Comparison of ENCODE assay signal across 8 mouse cellular contexts in the genomic region with DNA sequence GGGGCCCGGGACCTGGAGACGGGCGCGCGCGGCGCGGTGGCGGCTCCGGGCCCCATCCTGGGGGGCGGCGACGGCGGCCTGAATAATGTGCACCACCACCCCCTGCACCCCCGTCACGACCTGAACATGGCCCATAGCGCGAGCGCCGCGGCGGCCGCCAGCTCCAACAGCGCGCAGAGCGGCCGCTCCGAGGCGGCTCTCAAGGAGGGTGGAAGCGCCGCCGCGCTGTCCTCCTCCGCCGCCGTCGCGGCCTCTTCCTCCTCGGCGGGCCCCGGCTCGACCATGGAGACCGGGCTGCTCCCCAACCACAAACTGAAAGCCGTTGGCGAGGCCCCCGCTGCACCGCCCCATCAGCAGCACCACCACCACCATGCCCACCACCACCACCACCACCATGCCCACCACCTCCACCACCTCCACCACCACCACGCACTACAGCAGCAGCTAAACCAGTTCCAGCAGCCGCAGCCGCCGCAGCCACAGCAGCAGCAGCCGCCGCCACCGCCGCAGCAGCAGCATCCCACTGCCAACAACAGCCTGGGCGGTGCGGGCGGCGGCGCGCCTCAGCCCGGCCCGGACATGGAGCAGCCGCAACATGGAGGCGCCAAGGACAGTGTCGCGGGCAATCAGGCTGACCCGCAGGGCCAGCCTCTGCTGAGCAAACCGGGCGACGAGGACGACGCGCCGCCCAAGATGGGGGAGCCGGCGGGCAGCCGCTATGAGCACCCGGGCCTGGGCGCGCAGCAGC. TPM values are rescaled to one million over a fixed set of nuclear protein-coding genes. Genes with fewer than 3 reads are reported as not detected.
DNase-seq lines count a peak whose midpoint lies in the region; ATAC-seq and TF ChIP-seq lines count a peak whose summit lies in the region.

No protein-coding gene starts in this region.

- H3K4me2 ChIP-seq in intestine, embryonic 14.5 days (ENCODE audit: low read length): peak overlapping the region; percentile 81
- peak overlapping the region; percentile 77 for H3K4me2 ChIP-seq in limb, embryonic 12.5 days
- peak overlapping the region; percentile 61 for H3K4me2 ChIP-seq in midbrain, embryonic 12.5 days (replicated peaks)

- H3K36me3 ChIP-seq in intestine, embryonic 14.5 days (ENCODE audit: control insufficient read depth, insufficient read depth, low read length): no peaks in the 10 kb centered on the region
- no peaks in the 10 kb centered on the region for H3K36me3 ChIP-seq in limb, embryonic 12.5 days
- no peaks in the 10 kb centered on the region for H3K36me3 ChIP-seq in midbrain, embryonic 12.5 days
- no peaks in the 10 kb centered on the region for H3K36me3 ChIP-seq in spleen, adult 2 months (ENCODE audit: control insufficient read depth, insufficient read depth, low read length)

- no peak for TF ChIP-seq CTCF in spleen, adult 2 months (IDR thresholded peaks at IDR 0.05; ENCODE audit: extremely low read depth, insufficient read depth, insufficient read length, insufficient replicate concordance)

- peak; percentile 60 for DNase-seq in layer of hippocampus, adult 11-12 months (ENCODE audit: low spot score)
- DNase-seq in layer of hippocampus, adult 9-10 months (ENCODE audit: low spot score): no peak
- peak; percentile 70 for DNase-seq in embryo, embryonic 10 days (ENCODE audit: low spot score)
- DNase-seq in gastrocnemius, postnatal 25 days: peak; percentile 74
- peak; percentile 84 for DNase-seq in intestine, embryonic 14.5 days (ENCODE audit: low spot score)
- peak; percentile 44 to 59 for DNase-seq in spleen, adult 2 months (ENCODE audit: low read depth in 1 of 2, low spot score in 2 of 2)

- peaks cover 17% of the 10 kb centered on the region for H3K4me1 ChIP-seq in intestine, embryonic 14.5 days (replicated peaks; ENCODE audit: control insufficient read depth, insufficient read depth, low read length)
- H3K4me1 ChIP-seq in limb, embryonic 12.5 days (replicated peaks): peaks cover 32% of the 10 kb centered on the region
- peaks cover 36% of the 10 kb centered on the region for H3K4me1 ChIP-seq in midbrain, embryonic 12.5 days
- H3K4me1 ChIP-seq in spleen, adult 2 months (ENCODE audit: control insufficient read depth, insufficient read depth, insufficient read length): peaks cover 4% of the 10 kb centered on the region

- WGBS in intestine, embryonic 14.5 days: 0% methylated on average over 51 of the region's 81 CpGs
- 0% methylated on average over 51 of the region's 81 CpGs for WGBS in limb, embryonic 12.5 days
- under 1% methylated on average over 57 of the region's 81 CpGs for WGBS in midbrain, embryonic 12.5 days
- WGBS in spleen, adult 2 months: 1% methylated on average over 76 of the region's 81 CpGs

- ATAC-seq in intestine, embryonic 14.5 days (replicated peaks; ENCODE audit: low FRiP score, low TSS enrichment, low read depth): peak; percentile 73
- ATAC-seq in limb, embryonic 12.5 days (ENCODE audit: insufficient number of reproducible peaks, insufficient read depth, low FRiP score, low TSS enrichment, low read depth): peak; percentile 67
- peak; percentile 42 for ATAC-seq in midbrain, embryonic 12.5 days (ENCODE audit: low FRiP score, low read depth)

- peak overlapping the region; percentile 100 for H3K9ac ChIP-seq in intestine, embryonic 14.5 days (ENCODE audit: low read length)
- peak overlapping the region; percentile 100 for H3K9ac ChIP-seq in limb, embryonic 12.5 days (replicated peaks)
- H3K9ac ChIP-seq in midbrain, embryonic 12.5 days (replicated peaks): peak overlapping the region; percentile 100

- peak overlapping the region; percentile 100 for H3K27ac ChIP-seq in intestine, embryonic 14.5 days (ENCODE audit: low read depth)
- peak overlapping the region; percentile 100 for H3K27ac ChIP-seq in limb, embryonic 12.5 days
- H3K27ac ChIP-seq in midbrain, embryonic 12.5 days (replicated peaks): peak overlapping the region; percentile 100
- peak overlapping the region; percentile 99 for H3K27ac ChIP-seq in spleen, adult 2 months (ENCODE audit: insufficient read depth, low read length)

- H3K27me3 ChIP-seq in intestine, embryonic 14.5 days (replicated peaks; ENCODE audit: control insufficient read depth, insufficient read depth, low read length): no peaks in the 10 kb centered on the region
- no peaks in the 10 kb centered on the region for H3K27me3 ChIP-seq in limb, embryonic 12.5 days
- peaks cover under 1% of the 10 kb centered on the region; the same call in 1 of the 2 replicates for H3K27me3 ChIP-seq in midbrain, embryonic 12.5 days
- H3K27me3 ChIP-seq in spleen, adult 2 months (ENCODE audit: control insufficient read depth, insufficient read depth, low read length): peaks cover 2% of the 10 kb centered on the region; the same call in 1 of the 2 replicates

- TF ChIP-seq POLR2A in spleen, adult 2 months (IDR thresholded peaks at IDR 0.05; ENCODE audit: low read depth, low read length): no peak; the same call in 1 of the 2 replicates

- H3K9me3 ChIP-seq in intestine, embryonic 14.5 days (ENCODE audit: control insufficient read depth, low read length): no peaks in the 10 kb centered on the region
- H3K9me3 ChIP-seq in limb, embryonic 12.5 days: no peaks in the 10 kb centered on the region
- H3K9me3 ChIP-seq in midbrain, embryonic 12.5 days: no peaks in the 10 kb centered on the region

- H3K4me3 ChIP-seq in intestine, embryonic 14.5 days (ENCODE audit: low read depth, low read length): peak overlapping the region; percentile 80
- H3K4me3 ChIP-seq in limb, embryonic 12.5 days (replicated peaks): peak overlapping the region; percentile 97
- H3K4me3 ChIP-seq in midbrain, embryonic 12.5 days: peak overlapping the region; percentile 100
- peak overlapping the region; percentile 77 for H3K4me3 ChIP-seq in spleen, adult 2 months (ENCODE audit: extremely low read depth, insufficient read depth, insufficient read length)

RNA-seq across cellular contexts. Expression of gene Arid1b, which starts 0.9 kb away (rescaled TPM):
- 10 to 100 TPM; 29.2 to 29.7 TPM for total RNA-seq in gastrocnemius, postnatal 25 days (2021)
- 14.9 and 16.4 TPM in 2 replicates for polyA plus RNA-seq in intestine, embryonic 14.5 days (2014; fragmentation: Nextera tagmentation; extraction: Ambion mirVana)
- polyA plus RNA-seq in limb, embryonic 12.5 days (2016; fragmentation: Nextera tagmentation; extraction: Ambion mirVana): 17.8 and 18.2 TPM in 2 replicates
- polyA plus RNA-seq in midbrain, embryonic 12.5 days (2016; fragmentation: Nextera tagmentation; extraction: Ambion mirVana): 17.4 and 19.0 TPM in 2 replicates
- 53.5 and 78.8 TPM in 2 replicates for polyA plus RNA-seq in spleen, adult 2 months (2012; rRNA removed)
